Mouse (Mus musculus): Measurements from ENCODE around the gene Taar7f. TPM values are rescaled to one million over a fixed set of nuclear protein-coding genes. Genes with fewer than 3 reads are reported as not detected.

The Taar7f gene
- polyA plus RNA-seq (2014; fragmentation: Illumina TruSeq; extraction: RNeasy Lipid Tissue Mini Kit (QIAGEN cat#74804); ENCODE audit: low read depth, low replicate concordance) = not detected

GRCm38 (mm10) chr10:24049210-24049609 is at the start of gene Taar7f:
Gene Taar7f (plus strand): TSS chr10:24049510.

DNA sequence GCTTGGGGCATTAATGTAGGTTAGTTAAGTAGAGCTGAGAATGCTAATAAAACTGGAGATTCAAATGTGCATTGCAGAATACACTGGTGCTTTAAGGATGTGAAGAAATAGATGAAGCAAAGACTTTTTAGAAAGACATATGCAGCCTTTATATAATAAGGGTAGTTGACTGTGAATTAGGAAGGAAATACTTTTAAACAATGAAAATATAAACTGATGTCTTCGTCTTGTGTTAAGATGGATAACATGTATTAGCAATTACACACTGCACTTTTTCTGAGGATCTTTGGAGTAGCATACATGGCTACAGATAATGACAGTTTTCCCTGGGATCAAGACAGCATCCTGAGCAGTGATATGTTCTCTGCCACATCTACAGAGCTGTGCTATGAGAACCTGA is 49.7 kb upstream of the Taar7f start, which contains the start of gene Taar7b:
Gene Taar7b, plus strand, starts transcription at position 301 of the 400 bp plus-strand sequence.

DNA sequence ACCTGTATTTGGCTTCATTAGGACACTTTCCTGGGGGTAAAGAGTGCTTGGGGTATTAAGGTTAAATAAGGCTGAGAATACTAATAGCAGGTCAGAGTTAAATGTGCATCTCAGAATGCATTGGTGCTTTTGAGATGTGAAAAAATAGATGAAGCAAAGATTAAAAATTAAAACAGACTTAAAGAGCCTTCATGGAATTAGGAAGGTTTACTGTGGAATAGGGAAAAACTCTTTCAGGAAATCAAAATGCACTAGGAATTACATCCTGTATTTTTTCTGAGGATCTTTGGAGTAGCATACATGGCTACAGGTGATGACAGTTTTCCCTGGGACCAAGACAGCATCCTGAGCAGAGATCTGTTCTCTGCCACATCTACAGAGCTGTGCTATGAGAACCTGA is 22.4 kb upstream of the Taar7f start, which contains the start of gene Taar7d:
Gene Taar7d, plus strand, starts transcription at position 301 of the 400 bp plus-strand sequence.

GRCm38 (mm10) chr10:24037314-24037713 is 12.0 kb upstream of the Taar7f start, which contains the start of gene Taar7e:
Gene Taar7e (plus strand): TSS chr10:24037614.

GRCm38 (mm10) chr10:24076200-24076599 is 26.9 kb downstream of the Taar7f start, which contains the start of gene Taar8a:
Gene Taar8a (plus strand): TSS chr10:24076500.

DNA sequence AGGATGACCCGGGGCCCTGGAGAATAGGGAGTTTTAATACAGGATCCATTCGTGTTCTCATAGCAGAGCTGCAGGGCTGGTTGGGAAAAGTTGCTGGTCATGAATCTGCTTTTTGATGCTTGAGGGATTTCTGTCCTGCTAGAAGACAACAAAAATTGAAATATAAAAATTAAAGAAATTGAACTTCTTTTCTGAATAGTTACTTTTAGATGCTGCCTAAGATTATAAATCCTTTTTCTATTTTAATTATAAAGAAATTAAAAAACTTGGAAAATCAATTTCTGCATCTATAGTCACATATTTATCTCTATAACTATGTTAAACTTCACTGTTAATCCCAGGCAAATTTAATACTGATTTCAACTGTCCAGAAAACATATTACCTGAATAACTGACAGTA is 42.9 kb downstream of the Taar7f start, which contains the start of gene Taar8b:
Gene Taar8b, minus strand, starts transcription at position 101 of the 400 bp plus-strand sequence.

Other genes with a start within 250 kb of the Taar7f start
- 0.73 TPM for gene Vnn3, start 198.0 kb upstream of the Taar7f start, polyA plus RNA-seq (2014; fragmentation: Illumina TruSeq; extraction: RNeasy Lipid Tissue Mini Kit (QIAGEN cat#74804); ENCODE audit: low read depth, low replicate concordance)
- gene Vnn1, start 154.8 kb upstream of the Taar7f start, polyA plus RNA-seq (2014; fragmentation: Illumina TruSeq; extraction: RNeasy Lipid Tissue Mini Kit (QIAGEN cat#74804); ENCODE audit: low read depth, low replicate concordance) = 1.8 TPM
- gene Taar1, start 129.2 kb upstream of the Taar7f start, polyA plus RNA-seq (2014; fragmentation: Illumina TruSeq; extraction: RNeasy Lipid Tissue Mini Kit (QIAGEN cat#74804); ENCODE audit: low read depth, low replicate concordance) = not detected
- gene Taar2, start 110.9 kb upstream of the Taar7f start, polyA plus RNA-seq (2014; fragmentation: Illumina TruSeq; extraction: RNeasy Lipid Tissue Mini Kit (QIAGEN cat#74804); ENCODE audit: low read depth, low replicate concordance) = not detected
- gene Taar3, start 100.0 kb upstream of the Taar7f start, polyA plus RNA-seq (2014; fragmentation: Illumina TruSeq; extraction: RNeasy Lipid Tissue Mini Kit (QIAGEN cat#74804); ENCODE audit: low read depth, low replicate concordance) = not detected
- gene Taar4, start 89.0 kb upstream of the Taar7f start, polyA plus RNA-seq (2014; fragmentation: Illumina TruSeq; extraction: RNeasy Lipid Tissue Mini Kit (QIAGEN cat#74804); ENCODE audit: low read depth, low replicate concordance) = not detected
- gene Taar5, start 78.8 kb upstream of the Taar7f start, polyA plus RNA-seq (2014; fragmentation: Illumina TruSeq; extraction: RNeasy Lipid Tissue Mini Kit (QIAGEN cat#74804); ENCODE audit: low read depth, low replicate concordance) = not detected
- gene Taar6, start 63.9 kb upstream of the Taar7f start, polyA plus RNA-seq (2014; fragmentation: Illumina TruSeq; extraction: RNeasy Lipid Tissue Mini Kit (QIAGEN cat#74804); ENCODE audit: low read depth, low replicate concordance) = not detected
- gene Taar7a, start 56.0 kb upstream of the Taar7f start, polyA plus RNA-seq (2014; fragmentation: Illumina TruSeq; extraction: RNeasy Lipid Tissue Mini Kit (QIAGEN cat#74804); ENCODE audit: low read depth, low replicate concordance) = not detected
- gene Taar7b, start 49.6 kb upstream of the Taar7f start, polyA plus RNA-seq (2014; fragmentation: Illumina TruSeq; extraction: RNeasy Lipid Tissue Mini Kit (QIAGEN cat#74804); ENCODE audit: low read depth, low replicate concordance) = not detected
- not detected for gene Taar7d, start 22.3 kb upstream of the Taar7f start, polyA plus RNA-seq (2014; fragmentation: Illumina TruSeq; extraction: RNeasy Lipid Tissue Mini Kit (QIAGEN cat#74804); ENCODE audit: low read depth, low replicate concordance)
- gene Taar7e, start 11.9 kb upstream of the Taar7f start, polyA plus RNA-seq (2014; fragmentation: Illumina TruSeq; extraction: RNeasy Lipid Tissue Mini Kit (QIAGEN cat#74804); ENCODE audit: low read depth, low replicate concordance) = not detected
- gene Taar8a, start 27.0 kb downstream of the Taar7f start, polyA plus RNA-seq (2014; fragmentation: Illumina TruSeq; extraction: RNeasy Lipid Tissue Mini Kit (QIAGEN cat#74804); ENCODE audit: low read depth, low replicate concordance) = not detected
- not detected for gene Taar8b, start 42.8 kb downstream of the Taar7f start, polyA plus RNA-seq (2014; fragmentation: Illumina TruSeq; extraction: RNeasy Lipid Tissue Mini Kit (QIAGEN cat#74804); ENCODE audit: low read depth, low replicate concordance)
- not detected for gene Taar8c, start 52.4 kb downstream of the Taar7f start, polyA plus RNA-seq (2014; fragmentation: Illumina TruSeq; extraction: RNeasy Lipid Tissue Mini Kit (QIAGEN cat#74804); ENCODE audit: low read depth, low replicate concordance)
- gene Taar9, start 60.0 kb downstream of the Taar7f start, polyA plus RNA-seq (2014; fragmentation: Illumina TruSeq; extraction: RNeasy Lipid Tissue Mini Kit (QIAGEN cat#74804); ENCODE audit: low read depth, low replicate concordance) = not detected
- gene Stx7, start 99.8 kb downstream of the Taar7f start, polyA plus RNA-seq (2014; fragmentation: Illumina TruSeq; extraction: RNeasy Lipid Tissue Mini Kit (QIAGEN cat#74804); ENCODE audit: low read depth, low replicate concordance) = 25.0 TPM
- gene Moxd1, start 174.0 kb downstream of the Taar7f start, polyA plus RNA-seq (2014; fragmentation: Illumina TruSeq; extraction: RNeasy Lipid Tissue Mini Kit (QIAGEN cat#74804); ENCODE audit: low read depth, low replicate concordance) = 0.25 TPM